Mouse (Mus musculus): ENCODE data around the gene Zfp101. TPM values are rescaled to one million over a fixed set of nuclear protein-coding genes. Genes with fewer than 3 reads are reported as not detected.

Zfp101 gene
- polyA plus RNA-seq (2014; fragmentation: Nextera tagmentation; extraction: Ambion mirVana): 22.8 and 23.7 TPM in 2 replicates

DNA sequence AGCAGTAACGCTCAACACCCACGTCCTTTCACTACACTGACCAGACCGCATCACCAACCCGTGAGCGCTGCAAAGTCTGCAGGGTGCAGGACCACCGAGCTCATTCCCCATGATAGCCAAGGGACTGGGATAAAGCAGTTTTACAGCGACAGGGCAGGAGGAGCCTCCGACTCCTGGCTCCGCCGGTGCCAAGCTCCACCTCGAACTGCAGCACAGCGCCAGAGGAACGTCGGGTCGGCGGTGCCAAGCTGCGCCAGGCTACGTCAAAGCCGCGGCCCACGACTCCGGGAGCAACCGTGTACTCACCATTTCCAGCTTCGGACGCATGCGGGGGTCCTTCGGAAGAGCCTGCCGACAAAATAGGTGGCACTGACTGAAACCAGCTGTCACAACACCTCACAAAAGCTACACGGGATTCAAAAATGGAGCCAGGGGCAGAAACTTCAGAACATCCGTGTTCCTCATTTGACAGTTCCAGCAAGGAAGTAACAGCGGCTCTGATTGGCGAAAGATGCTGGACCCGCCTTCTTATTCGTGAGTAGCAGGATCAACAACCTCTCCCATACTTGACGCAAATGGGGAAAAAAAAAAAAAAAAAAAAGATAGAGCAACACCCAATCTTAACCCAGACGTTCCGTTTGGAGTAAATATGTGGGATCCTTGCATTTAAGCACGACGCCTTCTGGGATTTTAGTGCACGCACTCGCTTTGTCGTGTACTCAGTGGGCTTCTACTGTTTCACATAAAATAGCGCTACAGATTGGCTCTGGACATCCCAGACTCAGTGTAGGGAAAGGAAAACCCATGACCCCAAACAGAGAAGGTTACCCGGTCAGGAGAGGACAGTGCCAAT lies at the start of gene Zfp101:
Gene Zfp101, minus strand, starts transcription at position 460 of the 853 bp plus-strand sequence.
- Histone ChIP-seq H3K4me3 (ENCODE audit: low read depth, low read length) (peak within 1 kb of the TSS; percentile 90), H3K4me2 (peak within 1 kb of the TSS; percentile 60), H3K27me3 (ENCODE audit: control insufficient read depth, insufficient read depth, low read length) (no peaks in the 10 kb centered on the region), H3K36me3 (ENCODE audit: control insufficient read depth, insufficient read depth, low read length) (no peaks in the 10 kb centered on the region), H3K9ac (ENCODE audit: low read length) (peak within 1 kb of the TSS; percentile 84), H3K4me1 (ENCODE audit: control insufficient read depth, insufficient read depth, low read length) (no peaks in the 10 kb centered on the region), H3K27ac (ENCODE audit: low read depth, low read length) (0 out of 2 replicates have a peak within 1 kb of the TSS, but pooled peaks have one; percentile 44), H3K9me3 (ENCODE audit: control insufficient read depth, low read length) (no peaks in the 10 kb centered on the region)
- ATAC-seq (ENCODE audit: low FRiP score): peak; percentile 100
- peak; percentile 99 for DNase-seq (ENCODE audit: low spot score, missing footprints)
- WGBS: under 1% methylated on average over 44 of the region's 44 CpGs

DNA sequence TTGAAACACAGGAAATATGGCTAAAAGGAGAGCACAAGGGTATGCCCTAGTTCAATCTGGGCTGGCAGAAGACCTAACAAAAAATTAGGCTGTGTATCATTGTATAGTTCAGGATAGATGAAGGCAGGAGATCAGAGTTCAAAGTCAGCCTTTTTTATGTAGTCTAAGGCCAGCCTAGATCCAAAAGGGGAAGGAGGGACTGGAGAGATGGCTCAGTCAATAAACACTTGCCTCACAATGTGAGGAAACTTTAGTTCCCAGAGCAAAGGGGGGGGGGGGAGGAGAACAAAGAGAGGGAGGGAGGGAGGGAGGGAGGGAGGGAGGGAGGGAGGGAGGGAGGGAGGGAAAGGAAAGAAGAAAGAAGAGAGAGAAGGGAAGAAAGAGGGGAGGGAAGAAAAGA lies 46.7 kb upstream of the Zfp101 start:
- Histone ChIP-seq H3K27ac (ENCODE audit: low read depth, low read length) (no peak overlapping the region), H3K4me3 (ENCODE audit: low read depth, low read length) (no peak overlapping the region), H3K9me3 (ENCODE audit: control insufficient read depth, low read length) (no peaks in the 10 kb centered on the region), H3K4me1 (ENCODE audit: control insufficient read depth, insufficient read depth, low read length) (no peaks in the 10 kb centered on the region), H3K9ac (ENCODE audit: low read length) (no peak overlapping the region), H3K4me2 (no peak overlapping the region), H3K36me3 (ENCODE audit: control insufficient read depth, insufficient read depth, low read length) (no peaks in the 10 kb centered on the region), H3K27me3 (ENCODE audit: control insufficient read depth, insufficient read depth, low read length) (no peaks in the 10 kb centered on the region)
- ATAC-seq (ENCODE audit: low FRiP score) (no peak), DNase-seq (ENCODE audit: low spot score, missing footprints) (no peak)

- Histone ChIP-seq H3K4me1 (ENCODE audit: control insufficient read depth, insufficient read depth, low read length) (no peaks in the 10 kb centered on the region), H3K4me2 (no peak overlapping the region), H3K27me3 (ENCODE audit: control insufficient read depth, insufficient read depth, low read length) (no peaks in the 10 kb centered on the region), H3K9ac (ENCODE audit: low read length) (no peak overlapping the region), H3K36me3 (ENCODE audit: control insufficient read depth, insufficient read depth, low read length) (no peaks in the 10 kb centered on the region), H3K27ac (ENCODE audit: low read depth, low read length) (no peak overlapping the region), H3K4me3 (ENCODE audit: low read depth, low read length) (no peak overlapping the region), H3K9me3 (ENCODE audit: control insufficient read depth, low read length) (no peaks in the 10 kb centered on the region)
- WGBS: 80% methylated on average over 5 of the region's 5 CpGs
- DNase-seq (ENCODE audit: low spot score, missing footprints): no peak
- ATAC-seq (ENCODE audit: low FRiP score): no peak
These were observed 45.5 kb upstream of the Zfp101 start for GRCm38 (mm10) chr17:33439922-33440321.

DNA sequence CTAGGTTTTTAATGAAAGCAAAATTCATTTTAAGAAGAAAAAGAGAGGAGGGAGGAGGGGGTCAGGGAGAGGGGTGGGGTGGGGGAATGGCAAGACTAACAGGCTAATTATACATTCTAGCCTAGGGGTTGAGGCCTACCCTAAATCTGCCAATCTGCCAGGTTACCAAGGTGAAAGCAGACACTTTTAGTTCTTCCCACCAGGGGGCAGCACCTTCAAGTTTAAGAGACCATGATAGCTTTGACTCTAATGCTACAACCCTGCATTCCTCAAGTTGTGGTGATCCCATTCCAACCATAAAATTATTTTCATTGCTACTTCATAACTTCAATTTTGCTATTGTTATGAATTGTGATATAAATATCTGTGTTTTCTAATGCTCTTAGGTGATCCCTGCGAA lies 44.7 kb upstream of the Zfp101 start:
- no peaks in the 10 kb centered on the region for H3K27me3 ChIP-seq (ENCODE audit: control insufficient read depth, insufficient read depth, low read length)
- H3K36me3 ChIP-seq (ENCODE audit: control insufficient read depth, insufficient read depth, low read length): no peaks in the 10 kb centered on the region
- DNase-seq (ENCODE audit: low spot score, missing footprints) (peak; percentile 96), ATAC-seq (ENCODE audit: low FRiP score) (peak; percentile 64; the same call in 1 of the 2 replicates)
- no peak overlapping the region for H3K9ac ChIP-seq (ENCODE audit: low read length)
- no peaks in the 10 kb centered on the region for H3K9me3 ChIP-seq (ENCODE audit: control insufficient read depth, low read length)
- WGBS: 79% methylated on average over 1 of the region's 1 CpGs
- no peak overlapping the region for H3K4me3 ChIP-seq (ENCODE audit: low read depth, low read length)
- H3K4me2 ChIP-seq: no peak overlapping the region
- H3K27ac ChIP-seq (ENCODE audit: low read depth, low read length): no peak overlapping the region
- no peaks in the 10 kb centered on the region for H3K4me1 ChIP-seq (ENCODE audit: control insufficient read depth, insufficient read depth, low read length)

DNA sequence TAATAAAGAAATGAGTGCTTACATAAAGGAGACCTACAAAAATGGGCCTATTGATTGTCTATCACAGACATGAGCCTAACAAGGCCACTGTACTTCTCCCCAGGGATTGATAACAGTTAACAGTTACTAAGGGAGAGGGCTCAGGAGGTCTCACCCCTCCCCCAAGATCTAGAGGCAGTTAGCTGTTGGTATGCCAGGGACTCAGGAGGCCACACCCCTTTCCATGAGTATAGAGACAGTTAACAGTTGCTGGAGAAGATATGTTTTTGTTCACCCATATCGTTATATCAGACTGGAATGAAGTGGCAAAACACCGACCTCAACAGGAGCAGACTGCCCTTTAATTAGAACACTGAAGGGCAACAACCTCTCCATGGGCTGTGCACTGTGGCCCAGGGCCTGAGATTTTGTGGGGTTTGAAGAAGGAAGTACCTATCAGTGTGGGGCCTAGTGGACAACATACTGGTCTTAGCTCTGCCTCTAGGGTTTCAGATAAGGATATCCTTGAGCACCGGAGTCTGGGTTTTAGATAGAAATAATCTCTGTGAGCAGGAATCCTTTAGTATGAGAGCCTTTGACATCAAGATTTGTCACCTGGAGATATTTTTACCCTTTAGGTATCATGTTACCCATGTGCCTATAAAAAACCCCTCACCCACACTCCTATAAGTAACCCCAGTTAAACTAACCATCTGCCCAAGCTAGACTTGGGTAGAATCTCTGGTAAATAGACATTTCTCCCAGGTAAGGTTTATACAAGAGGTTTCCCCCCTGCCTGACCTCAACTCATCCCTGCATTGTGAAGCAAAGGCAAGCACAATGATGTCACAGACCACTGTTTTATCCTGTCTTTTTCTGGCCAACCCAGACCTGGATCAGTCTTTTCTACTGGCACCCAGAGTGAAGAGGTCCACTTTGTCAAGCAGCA lies 37.8 kb upstream of the Zfp101 start, which contains the start of gene Actl9:
Gene Actl9, plus strand, starts transcription at position 878 of the 928 bp plus-strand sequence.
- ATAC-seq (ENCODE audit: low FRiP score): no peak
- H3K4me3 ChIP-seq (ENCODE audit: low read depth, low read length): no peak within 1 kb of the TSS
- no peak within 1 kb of the TSS for H3K27ac ChIP-seq (ENCODE audit: low read depth, low read length)
- H3K9ac ChIP-seq (ENCODE audit: low read length): no peak within 1 kb of the TSS
- H3K27me3 ChIP-seq (ENCODE audit: control insufficient read depth, insufficient read depth, low read length): no peaks in the 10 kb centered on the region
- WGBS: 87% methylated on average over 3 of the region's 3 CpGs
- no peaks in the 10 kb centered on the region for H3K9me3 ChIP-seq (ENCODE audit: control insufficient read depth, low read length)
- no peak for DNase-seq (ENCODE audit: low spot score, missing footprints)
- H3K4me1 ChIP-seq (ENCODE audit: control insufficient read depth, insufficient read depth, low read length): no peaks in the 10 kb centered on the region
- H3K36me3 ChIP-seq (ENCODE audit: control insufficient read depth, insufficient read depth, low read length): no peaks in the 10 kb centered on the region
- no peak within 1 kb of the TSS for H3K4me2 ChIP-seq

- no peaks in the 10 kb centered on the region for H3K27me3 ChIP-seq (ENCODE audit: control insufficient read depth, insufficient read depth, low read length)
- ATAC-seq (ENCODE audit: low FRiP score): no peak
- no peak overlapping the region for H3K27ac ChIP-seq (ENCODE audit: low read depth, low read length)
- no peak for DNase-seq (ENCODE audit: low spot score, missing footprints)
- no peaks in the 10 kb centered on the region for H3K9me3 ChIP-seq (ENCODE audit: control insufficient read depth, low read length)
- WGBS: 94% methylated on average over 5 of the region's 5 CpGs
- no peaks in the 10 kb centered on the region for H3K4me1 ChIP-seq (ENCODE audit: control insufficient read depth, insufficient read depth, low read length)
- H3K4me2 ChIP-seq: no peak overlapping the region
- no peak overlapping the region for H3K4me3 ChIP-seq (ENCODE audit: low read depth, low read length)
- no peaks in the 10 kb centered on the region for H3K36me3 ChIP-seq (ENCODE audit: control insufficient read depth, insufficient read depth, low read length)
- no peak overlapping the region for H3K9ac ChIP-seq (ENCODE audit: low read length)
These were observed 2.2 kb downstream of the Zfp101 start for GRCm38 (mm10) chr17:33392271-33392670.

- Histone ChIP-seq H3K4me3 (ENCODE audit: low read depth, low read length) (no peak overlapping the region), H3K9ac (ENCODE audit: low read length) (no peak overlapping the region), H3K4me2 (no peak overlapping the region), H3K9me3 (ENCODE audit: control insufficient read depth, low read length) (no peaks in the 10 kb centered on the region), H3K36me3 (ENCODE audit: control insufficient read depth, insufficient read depth, low read length) (peaks cover 12% of the 10 kb centered on the region), H3K4me1 (ENCODE audit: control insufficient read depth, insufficient read depth, low read length) (no peaks in the 10 kb centered on the region), H3K27me3 (ENCODE audit: control insufficient read depth, insufficient read depth, low read length) (no peaks in the 10 kb centered on the region), H3K27ac (ENCODE audit: low read depth, low read length) (no peak overlapping the region)
- DNase-seq (ENCODE audit: low spot score, missing footprints): no peak
- no peak for ATAC-seq (ENCODE audit: low FRiP score)
These were observed 8.7 kb downstream of the Zfp101 start for GRCm38 (mm10) chr17:33385705-33386104.

DNA sequence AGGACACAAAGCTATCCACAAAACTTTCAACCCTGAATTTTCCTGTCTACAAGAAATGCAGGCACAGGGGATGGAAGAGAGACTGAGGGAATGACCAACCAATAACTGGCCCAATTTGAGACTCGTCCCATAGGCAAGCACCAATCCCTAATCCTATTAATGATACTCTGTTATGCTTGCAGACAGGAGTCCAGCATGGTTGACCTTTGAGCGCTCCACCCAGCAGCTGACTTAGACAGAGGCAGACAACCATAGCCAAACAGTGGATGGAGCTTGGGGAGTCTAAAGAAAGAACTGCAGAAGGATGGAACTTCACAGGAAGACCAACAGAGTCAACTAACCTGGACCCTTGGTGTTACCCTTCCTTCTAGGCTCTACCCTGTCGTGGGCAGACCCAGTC lies 21.6 kb downstream of the Zfp101 start:
- no peaks in the 10 kb centered on the region for H3K9me3 ChIP-seq (ENCODE audit: control insufficient read depth, low read length)
- H3K4me2 ChIP-seq: no peak overlapping the region
- H3K27me3 ChIP-seq (ENCODE audit: control insufficient read depth, insufficient read depth, low read length): no peaks in the 10 kb centered on the region
- WGBS: 77% methylated on average over 3 of the region's 3 CpGs
- no peak overlapping the region for H3K9ac ChIP-seq (ENCODE audit: low read length)
- H3K36me3 ChIP-seq (ENCODE audit: control insufficient read depth, insufficient read depth, low read length): no peaks in the 10 kb centered on the region
- no peak overlapping the region for H3K4me3 ChIP-seq (ENCODE audit: low read depth, low read length)
- H3K4me1 ChIP-seq (ENCODE audit: control insufficient read depth, insufficient read depth, low read length): no peaks in the 10 kb centered on the region
- H3K27ac ChIP-seq (ENCODE audit: low read depth, low read length): no peak overlapping the region
- DNase-seq (ENCODE audit: low spot score, missing footprints) (no peak), ATAC-seq (ENCODE audit: low FRiP score) (no peak)

Measured in midbrain, embryonic 11.5 days (tissue).